Mouse (Mus musculus): ENCODE measurements around the gene Mpzl3. TPM values are rescaled to one million over a fixed set of nuclear protein-coding genes. Genes with fewer than 3 reads are reported as not detected.

Gene Mpzl3
- total and polyA plus RNA-seq, 2 experiments from 2014 or later: 0.68 to 3.1 TPM

GRCm38 (mm10) chr9:45092641-45093040 lies 37.7 kb downstream of the Mpzl3 start:
- no peak overlapping the region for H3K4me3 ChIP-seq (ENCODE audit: low read depth, low read length)
- H3K27ac ChIP-seq (ENCODE audit: low read depth): no peak overlapping the region
- no peak overlapping the region for H3K9ac ChIP-seq (replicated peaks; ENCODE audit: low read depth, low read length)
- no peaks in the 10 kb centered on the region for H3K9me3 ChIP-seq (replicated peaks; ENCODE audit: control insufficient read depth, low read length)
- H3K36me3 ChIP-seq (replicated peaks; ENCODE audit: control insufficient read depth, insufficient read depth, low read length): no peaks in the 10 kb centered on the region
- DNase-seq (ENCODE audit: low spot score) (no peak), ATAC-seq (ENCODE audit: insufficient read depth, low read depth) (no peak)
- H3K4me1 ChIP-seq (ENCODE audit: control insufficient read depth, insufficient read depth): no peaks in the 10 kb centered on the region; the same call in 1 of the 2 replicates
- no peak overlapping the region for H3K4me2 ChIP-seq (ENCODE audit: low read depth, low read length)
- TF ChIP-seq CTCF (IDR thresholded peaks at IDR 0.05; ENCODE audit: low read depth) (no peak), EP300 (IDR thresholded peaks at IDR 0.05; ENCODE audit: low read depth) (no peak)
- H3K27me3 ChIP-seq (ENCODE audit: control insufficient read depth, insufficient read depth, low read length): no peaks in the 10 kb centered on the region
- 41% methylated on average over 4 of the region's 4 CpGs for WGBS

- no peak for TF ChIP-seq CTCF (IDR thresholded peaks at IDR 0.05; ENCODE audit: low read depth)
- no peak for TF ChIP-seq EP300 (IDR thresholded peaks at IDR 0.05; ENCODE audit: low read depth)
- Histone ChIP-seq H3K36me3 (replicated peaks; ENCODE audit: control insufficient read depth, insufficient read depth, low read length) (no peaks in the 10 kb centered on the region), H3K27me3 (ENCODE audit: control insufficient read depth, insufficient read depth, low read length) (no peaks in the 10 kb centered on the region), H3K9me3 (replicated peaks; ENCODE audit: control insufficient read depth, low read length) (no peaks in the 10 kb centered on the region), H3K4me2 (ENCODE audit: low read depth, low read length) (no peak overlapping the region), H3K9ac (replicated peaks; ENCODE audit: low read depth, low read length) (no peak overlapping the region), H3K4me3 (ENCODE audit: low read depth, low read length) (no peak overlapping the region), H3K27ac (ENCODE audit: low read depth) (no peak overlapping the region), H3K4me1 (ENCODE audit: control insufficient read depth, insufficient read depth) (no peaks in the 10 kb centered on the region; the same call in 1 of the 2 replicates)
- DNase-seq (ENCODE audit: low spot score) (no peak), ATAC-seq (ENCODE audit: insufficient read depth, low read depth) (no peak)
- 67% methylated on average over 6 of the region's 6 CpGs for WGBS
These were observed 40.4 kb downstream of the Mpzl3 start for GRCm38 (mm10) chr9:45095149-45095937.

- WGBS: 72% methylated on average over 5 of the region's 5 CpGs
- Histone ChIP-seq H3K27me3 (ENCODE audit: control insufficient read depth, insufficient read depth, low read length) (no peaks in the 10 kb centered on the region), H3K4me3 (ENCODE audit: low read depth, low read length) (no peak overlapping the region), H3K27ac (ENCODE audit: low read depth) (no peak overlapping the region), H3K9ac (replicated peaks; ENCODE audit: low read depth, low read length) (no peak overlapping the region), H3K4me1 (ENCODE audit: control insufficient read depth, insufficient read depth) (no peaks in the 10 kb centered on the region), H3K4me2 (ENCODE audit: low read depth, low read length) (no peak overlapping the region), H3K36me3 (replicated peaks; ENCODE audit: control insufficient read depth, insufficient read depth, low read length) (no peaks in the 10 kb centered on the region), H3K9me3 (replicated peaks; ENCODE audit: control insufficient read depth, low read length) (no peaks in the 10 kb centered on the region)
- no peak for ATAC-seq (ENCODE audit: insufficient read depth, low read depth)
- TF ChIP-seq CTCF (IDR thresholded peaks at IDR 0.05; ENCODE audit: low read depth) (no peak), EP300 (IDR thresholded peaks at IDR 0.05; ENCODE audit: low read depth) (no peak)
- no peak for DNase-seq (ENCODE audit: low spot score)
These were observed 42.9 kb downstream of the Mpzl3 start for GRCm38 (mm10) chr9:45097877-45098276.

- no peaks in the 10 kb centered on the region for H3K27me3 ChIP-seq (ENCODE audit: control insufficient read depth, insufficient read depth, low read length)
- DNase-seq (ENCODE audit: low spot score) (no peak), ATAC-seq (ENCODE audit: insufficient read depth, low read depth) (no peak)
- H3K4me3 ChIP-seq (ENCODE audit: low read depth, low read length): no peak overlapping the region
- H3K4me2 ChIP-seq (ENCODE audit: low read depth, low read length): no peak overlapping the region
- 26% methylated on average over 3 of the region's 3 CpGs for WGBS
- no peaks in the 10 kb centered on the region for H3K36me3 ChIP-seq (replicated peaks; ENCODE audit: control insufficient read depth, insufficient read depth, low read length)
- H3K4me1 ChIP-seq (ENCODE audit: control insufficient read depth, insufficient read depth): peaks cover 3% of the 10 kb centered on the region; the same call in 1 of the 2 replicates
- H3K9ac ChIP-seq (replicated peaks; ENCODE audit: low read depth, low read length): no peak overlapping the region
- H3K9me3 ChIP-seq (replicated peaks; ENCODE audit: control insufficient read depth, low read length): no peaks in the 10 kb centered on the region
- TF ChIP-seq CTCF (IDR thresholded peaks at IDR 0.05; ENCODE audit: low read depth) (no peak), EP300 (IDR thresholded peaks at IDR 0.05; ENCODE audit: low read depth) (no peak)
- H3K27ac ChIP-seq (ENCODE audit: low read depth): no peak overlapping the region
These were observed 43.4 kb downstream of the Mpzl3 start for GRCm38 (mm10) chr9:45098426-45098825.

GRCm38 (mm10) chr9:45102528-45102927 lies 47.5 kb downstream of the Mpzl3 start:
- no peak for ATAC-seq (ENCODE audit: insufficient read depth, low read depth)
- no peaks in the 10 kb centered on the region for H3K36me3 ChIP-seq (replicated peaks; ENCODE audit: control insufficient read depth, insufficient read depth, low read length)
- H3K4me1 ChIP-seq (ENCODE audit: control insufficient read depth, insufficient read depth): peaks cover 3% of the 10 kb centered on the region; the same call in 1 of the 2 replicates
- no peak for DNase-seq (ENCODE audit: low spot score)
- TF ChIP-seq CTCF (IDR thresholded peaks at IDR 0.05; ENCODE audit: low read depth) (no peak), EP300 (IDR thresholded peaks at IDR 0.05; ENCODE audit: low read depth) (no peak)
- H3K4me2 ChIP-seq (ENCODE audit: low read depth, low read length): no peak overlapping the region
- WGBS: 91% methylated on average over 1 of the region's 1 CpGs
- no peak overlapping the region for H3K9ac ChIP-seq (replicated peaks; ENCODE audit: low read depth, low read length)
- no peaks in the 10 kb centered on the region for H3K27me3 ChIP-seq (ENCODE audit: control insufficient read depth, insufficient read depth, low read length)
- H3K4me3 ChIP-seq (ENCODE audit: low read depth, low read length): no peak overlapping the region
- H3K9me3 ChIP-seq (replicated peaks; ENCODE audit: control insufficient read depth, low read length): no peaks in the 10 kb centered on the region
- no peak overlapping the region for H3K27ac ChIP-seq (ENCODE audit: low read depth)

Measured in heart, postnatal 0 days (tissue).